Mouse (Mus musculus) liver, embryonic 16.5 days (tissue): ENCODE measurements around the gene Lmbrd2. TPM values are rescaled to one million over a fixed set of nuclear protein-coding genes. Genes with fewer than 3 reads are reported as not detected.

ENCODE experiments used
- ATAC-seq: fragments of 200-750 bp; cut with Nextera tagmentation; 2 replicates; pipeline ENCODE4 v1.8.0; 2017; ENCODE audit warnings: low read depth, mild to moderate bottlenecking, moderate number of reproducible peaks, moderate library complexity
- H3K27ac ChIP-seq: fragments of 300-500 bp; sonication (generic); 2 replicates; pipeline ENCODE4 v1.5.1; 2014; ENCODE audit warnings: mild to moderate bottlenecking, low read length
- H3K27me3 ChIP-seq: fragments of 300-500 bp; sonication (generic); 2 replicates; pipeline ENCODE4 v1.6.1; 2014; ENCODE audit warnings: low read depth, low read length, mixed read lengths; ENCODE audit not compliant: control insufficient read depth, insufficient read depth
- H3K36me3 ChIP-seq: fragments of 300-500 bp; sonication (generic); 2 replicates; pipeline ENCODE4 v1.6.1; 2014; ENCODE audit warnings: mild to moderate bottlenecking; ENCODE audit not compliant: control insufficient read depth, insufficient read depth
- H3K4me1 ChIP-seq: fragments of 300-500 bp; sonication (generic); 2 replicates; pipeline ENCODE4 v1.6.1; 2014; ENCODE audit warnings: low read depth, low read length, mixed read lengths; ENCODE audit not compliant: control insufficient read depth
- H3K4me2 ChIP-seq: fragments of 300-500 bp; sonication (generic); 2 replicates; pipeline ENCODE4 v1.6.1; 2014; ENCODE audit warnings: low read depth, low read length, mixed read lengths
- H3K4me3 ChIP-seq: fragments of 300-500 bp; sonication (generic); 2 replicates; pipeline ENCODE4 v1.5.1; 2014; ENCODE audit warnings: low read depth, mild to moderate bottlenecking, low read length
- H3K9ac ChIP-seq: fragments of 300-500 bp; sonication (generic); 2 replicates; pipeline ENCODE4 v1.6.1; 2014; ENCODE audit warnings: low read depth, low read length
- H3K9me3 ChIP-seq: fragments of 300-500 bp; sonication (generic); replicated peaks from 2 replicates; pipeline ENCODE4 v1.6.1; 2016; ENCODE audit warnings: low read length; ENCODE audit not compliant: control insufficient read depth
- WGBS: fragments of 180-500 bp; shearing (Covaris S2); extraction: QIAGEN DNeasy Blood & Tissue Kit; methylation state at CpG from one replicate; pipeline ENCODE4 v1.1.7; 2014; ENCODE audit not compliant: insufficient replicate concordance; 5-methylcytosine and 5-hydroxymethylcytosine counted together
- polyA plus RNA-seq: library from polyadenylated mRNA; unstranded; fragments of >200 nt; fragmentation: Nextera tagmentation; extraction: Ambion mirVana; gene quantifications from 2 replicates; pipeline ENCODE4 v1.2.1, GENCODE M21; 2015

The Lmbrd2 gene
- polyA plus RNA-seq, 1 experiment from 2014 or later = 1.9 TPM

- Histone ChIP-seq H3K4me2 (no peak overlapping the region), H3K9me3 (no peaks in the 10 kb centered on the region), H3K4me3 (no peak overlapping the region), H3K9ac (no peak overlapping the region), H3K4me1 (no peaks in the 10 kb centered on the region), H3K27ac (no peak overlapping the region), H3K27me3 (no peaks in the 10 kb centered on the region), H3K36me3 (peaks cover 65% of the 10 kb centered on the region)
- ATAC-seq = no peak
- 88% methylated on average over 3 of the region's 3 CpGs for WGBS
Observed at GRCm38 (mm10) chr15:9111648-9112047, 28.7 kb upstream of the Lmbrd2 start.

DNA sequence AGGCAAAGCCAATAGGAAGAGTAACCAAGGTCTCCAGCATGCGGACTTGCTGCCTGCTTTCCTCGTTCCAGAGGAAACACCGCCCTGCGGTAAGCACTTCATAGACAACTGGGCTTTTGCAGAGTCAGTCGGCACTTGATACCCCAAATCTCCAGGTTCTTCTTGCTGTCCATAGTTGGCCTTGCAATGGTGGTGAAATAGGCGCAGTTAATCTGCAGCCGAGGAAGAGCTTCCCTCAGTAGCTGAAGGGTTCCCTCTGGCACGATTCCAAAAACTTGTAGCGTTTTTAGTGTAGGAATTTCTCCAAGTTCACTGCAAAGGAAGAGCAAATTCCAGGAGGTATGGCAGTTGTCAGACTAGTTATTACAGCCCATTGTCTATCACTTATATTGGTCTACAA, 26.8 kb upstream of the Lmbrd2 start:
- Histone ChIP-seq H3K36me3 (peaks cover 57% of the 10 kb centered on the region), H3K4me1 (no peaks in the 10 kb centered on the region), H3K9me3 (no peaks in the 10 kb centered on the region), H3K27ac (peak overlapping the region; percentile 55), H3K4me2 (no peak overlapping the region), H3K9ac (no peak overlapping the region), H3K27me3 (no peaks in the 10 kb centered on the region), H3K4me3 (no peak overlapping the region)
- 76% methylated on average over 9 of the region's 9 CpGs for WGBS
- ATAC-seq = no peak

DNA sequence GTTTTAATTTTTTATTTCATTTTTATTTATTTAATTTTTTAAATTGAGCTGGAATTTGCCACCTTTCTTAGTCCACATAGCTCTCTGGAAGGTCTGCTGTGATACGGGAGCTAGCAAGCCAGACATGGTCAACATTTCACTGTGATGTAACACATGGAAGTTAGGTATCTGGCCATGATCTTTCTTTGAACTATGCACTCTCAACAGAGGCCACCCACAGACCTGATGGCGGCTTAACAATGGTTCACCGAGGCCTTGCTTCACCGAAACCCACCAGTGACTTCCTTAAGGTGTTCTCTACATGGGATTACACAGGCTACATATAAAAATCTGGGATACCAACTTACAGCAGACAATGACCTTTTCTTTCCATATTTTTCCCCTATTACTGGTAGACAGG, 26.2 kb upstream of the Lmbrd2 start:
- peak; percentile 75 for ATAC-seq
- H3K9me3 ChIP-seq = no peaks in the 10 kb centered on the region
- no peaks in the 10 kb centered on the region for H3K4me1 ChIP-seq
- H3K4me3 ChIP-seq = no peak overlapping the region
- peak overlapping the region; percentile 55 for H3K27ac ChIP-seq
- peaks cover 57% of the 10 kb centered on the region for H3K36me3 ChIP-seq
- no peaks in the 10 kb centered on the region for H3K27me3 ChIP-seq
- no peak overlapping the region for H3K9ac ChIP-seq
- 79% methylated on average over 4 of the region's 4 CpGs for WGBS
- no peak overlapping the region for H3K4me2 ChIP-seq

GRCm38 (mm10) chr15:9114599-9114998, 25.8 kb upstream of the Lmbrd2 start:
- WGBS = 68% methylated on average over 5 of the region's 5 CpGs
- H3K9me3 ChIP-seq = no peaks in the 10 kb centered on the region
- no peak overlapping the region for H3K9ac ChIP-seq
- no peaks in the 10 kb centered on the region for H3K4me1 ChIP-seq
- H3K4me2 ChIP-seq = no peak overlapping the region
- ATAC-seq = peak; percentile 87
- H3K27me3 ChIP-seq = no peaks in the 10 kb centered on the region
- no peak overlapping the region for H3K4me3 ChIP-seq
- H3K36me3 ChIP-seq = peaks cover 61% of the 10 kb centered on the region
- H3K27ac ChIP-seq = peak overlapping the region; percentile 54

- no peaks in the 10 kb centered on the region for H3K4me1 ChIP-seq
- H3K9me3 ChIP-seq = no peaks in the 10 kb centered on the region
- no peak overlapping the region for H3K4me3 ChIP-seq
- H3K27me3 ChIP-seq = no peaks in the 10 kb centered on the region
- ATAC-seq = no peak
- peaks cover 47% of the 10 kb centered on the region for H3K36me3 ChIP-seq
- 73% methylated on average over 4 of the region's 4 CpGs for WGBS
- no peak overlapping the region for H3K4me2 ChIP-seq
- H3K9ac ChIP-seq = no peak overlapping the region
- H3K27ac ChIP-seq = no peak overlapping the region
Observed at GRCm38 (mm10) chr15:9118852-9119251, 21.5 kb upstream of the Lmbrd2 start.

GRCm38 (mm10) chr15:9120081-9120480, 20.3 kb upstream of the Lmbrd2 start:
- 93% methylated on average over 2 of the region's 2 CpGs for WGBS
- Histone ChIP-seq H3K4me2 (no peak overlapping the region), H3K27me3 (no peaks in the 10 kb centered on the region), H3K9ac (no peak overlapping the region), H3K4me1 (no peaks in the 10 kb centered on the region), H3K4me3 (no peak overlapping the region), H3K9me3 (no peaks in the 10 kb centered on the region), H3K27ac (no peak overlapping the region), H3K36me3 (peaks cover 39% of the 10 kb centered on the region)
- ATAC-seq = no peak

GRCm38 (mm10) chr15:9122989-9123388, 17.4 kb upstream of the Lmbrd2 start:
- H3K36me3 ChIP-seq = peaks cover 27% of the 10 kb centered on the region
- no peak overlapping the region for H3K4me2 ChIP-seq
- no peak overlapping the region for H3K9ac ChIP-seq
- H3K4me1 ChIP-seq = peaks cover 2% of the 10 kb centered on the region; the same call in 1 of the 2 replicates
- no peaks in the 10 kb centered on the region for H3K27me3 ChIP-seq
- no peaks in the 10 kb centered on the region for H3K9me3 ChIP-seq
- no peak overlapping the region for H3K27ac ChIP-seq
- WGBS = 67% methylated on average over 4 of the region's 4 CpGs
- H3K4me3 ChIP-seq = no peak overlapping the region
- no peak for ATAC-seq

- Histone ChIP-seq H3K9ac (no peak overlapping the region), H3K27ac (no peak overlapping the region), H3K27me3 (no peaks in the 10 kb centered on the region), H3K4me1 (peaks cover 2% of the 10 kb centered on the region; the same call in 1 of the 2 replicates), H3K4me3 (no peak overlapping the region), H3K9me3 (no peaks in the 10 kb centered on the region), H3K36me3 (peaks cover 20% of the 10 kb centered on the region), H3K4me2 (no peak overlapping the region)
- WGBS = 88% methylated on average over 21 of the region's 21 CpGs
- ATAC-seq = no peak
Observed at GRCm38 (mm10) chr15:9124856-9125255, 15.5 kb upstream of the Lmbrd2 start.

DNA sequence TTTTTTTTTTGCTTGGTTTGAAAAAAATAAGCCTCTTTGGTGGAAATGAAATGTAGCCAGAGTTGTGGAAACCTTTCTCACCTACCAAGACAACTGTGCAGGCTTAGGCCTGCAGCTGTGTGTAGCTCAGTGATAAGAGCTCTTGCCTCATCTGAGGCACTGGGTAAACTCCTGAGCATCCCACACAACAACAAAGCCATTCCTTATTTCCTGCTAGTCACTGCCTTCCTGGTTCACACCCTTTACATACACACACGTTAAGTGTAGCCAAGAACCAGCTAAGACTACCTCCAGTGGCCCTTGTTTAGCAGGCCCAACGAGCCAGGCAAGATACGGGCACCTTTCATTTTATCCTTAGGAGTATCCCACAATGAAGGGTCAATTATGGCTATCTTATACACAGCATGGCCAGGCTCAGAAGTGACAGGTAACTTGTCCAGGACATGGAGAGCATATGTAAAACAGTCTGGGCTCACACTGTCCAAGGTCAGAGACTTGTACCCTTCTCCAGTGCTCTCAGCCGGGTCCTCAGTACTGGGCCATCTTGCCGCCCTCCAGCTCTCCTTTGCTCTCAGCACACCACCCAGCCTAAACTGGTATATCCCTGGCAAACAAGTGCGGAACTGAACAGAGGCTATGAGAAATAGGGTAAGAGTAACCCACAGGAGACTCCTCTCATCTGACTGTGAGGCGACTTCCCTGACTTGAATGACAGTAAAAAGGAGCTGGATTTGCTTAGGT, 13.1 kb upstream of the Lmbrd2 start:
- Histone ChIP-seq H3K4me1 (peaks cover 2% of the 10 kb centered on the region; the same call in 1 of the 2 replicates), H3K4me2 (no peak overlapping the region), H3K4me3 (no peak overlapping the region), H3K27me3 (no peaks in the 10 kb centered on the region), H3K9me3 (no peaks in the 10 kb centered on the region), H3K27ac (no peak overlapping the region), H3K36me3 (peaks cover 23% of the 10 kb centered on the region), H3K9ac (no peak overlapping the region)
- WGBS = 78% methylated on average over 7 of the region's 7 CpGs
- ATAC-seq = no peak
